Mouse (Mus musculus) ES-Bruce4 (cell line): ENCODE data around the gene Gm21860.

Experiments
- CTCF ChIP-seq: IDR thresholded peaks from one replicate; pipeline ENCODE4 v1.8.1; 2011; ENCODE audit warnings: low read depth, low read length
- EP300 ChIP-seq: IDR thresholded peaks from 2 replicates; pipeline ENCODE4 v1.6.1; 2011; ENCODE audit warnings: low read depth, low read length; ENCODE audit not compliant: insufficient read depth
- POLR2A ChIP-seq: IDR thresholded peaks from one replicate; pipeline ENCODE4 v1.8.1; 2011; ENCODE audit warnings: low read length; ENCODE audit not compliant: insufficient read depth

DNA sequence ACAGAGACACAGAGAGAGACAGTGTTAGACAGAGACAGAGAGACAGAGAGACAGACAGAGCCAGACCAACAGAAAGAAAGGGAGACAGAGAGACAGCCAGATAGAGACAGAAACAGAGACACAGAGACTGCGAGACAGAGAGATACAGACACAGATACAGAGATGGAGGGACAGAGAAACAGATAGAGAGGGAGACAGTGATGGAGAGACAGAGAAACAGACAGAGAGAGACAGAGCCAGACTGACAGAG lies 16.3 kb downstream of the Gm21860 start:
- no peak for TF ChIP-seq CTCF
- no peak for TF ChIP-seq POLR2A
- no peak for TF ChIP-seq EP300
